Mouse (Mus musculus) embryonic facial prominence, embryonic 13.5 days (tissue): Measurements from ENCODE around the gene Ttll5. TPM values are rescaled to one million over a fixed set of nuclear protein-coding genes. Genes with fewer than 3 reads are reported as not detected.
A peak's percentile ranks its signal among the peaks of the same experiment; 100 is the strongest.

ENCODE experiments used
- ATAC-seq: fragments of 200-750 bp; cut with Nextera tagmentation; 2 replicates; pipeline ENCODE4 v1.8.0; 2017; ENCODE audit warnings: low read depth; ENCODE audit not compliant: insufficient number of reproducible peaks, insufficient read depth, low FRiP score, low TSS enrichment
- H3K27ac ChIP-seq: fragments of 300-500 bp; sonication (generic); 2 replicates; pipeline ENCODE4 v1.5.1; 2015; ENCODE audit warnings: moderate library complexity, mild to moderate bottlenecking, inconsistent platforms
- H3K27me3 ChIP-seq: fragments of 300-500 bp; sonication (generic); 2 replicates; pipeline ENCODE4 v1.6.1; 2015; ENCODE audit warnings: mild to moderate bottlenecking, inconsistent platforms
- H3K36me3 ChIP-seq: fragments of 300-500 bp; sonication (generic); 2 replicates; pipeline ENCODE4 v1.6.1; 2015; ENCODE audit warnings: mild to moderate bottlenecking, inconsistent platforms
- H3K4me1 ChIP-seq: fragments of 300-500 bp; sonication (generic); 2 replicates; pipeline ENCODE4 v1.6.1; 2015; ENCODE audit warnings: inconsistent platforms
- H3K4me2 ChIP-seq: fragments of 300-500 bp; sonication (generic); 2 replicates; pipeline ENCODE4 v1.6.1; 2015; ENCODE audit warnings: moderate library complexity, mild to moderate bottlenecking, inconsistent platforms
- H3K4me3 ChIP-seq: fragments of 300-500 bp; sonication (generic); 2 replicates; pipeline ENCODE4 v1.5.1; 2015; ENCODE audit warnings: mild to moderate bottlenecking, inconsistent platforms
- H3K9ac ChIP-seq: fragments of 300-500 bp; sonication (generic); 2 replicates; pipeline ENCODE4 v1.6.1; 2015; ENCODE audit warnings: mild to moderate bottlenecking, inconsistent platforms
- H3K9me3 ChIP-seq: fragments of 300-500 bp; sonication (generic); 2 replicates; pipeline ENCODE4 v1.6.1; 2016; ENCODE audit warnings: inconsistent platforms
- WGBS: fragments of 180-500 bp; shearing (Covaris S2); methylation state at CpG from one replicate; pipeline ENCODE4 v1.1.7; 2015; ENCODE audit warnings: mixed read lengths; 5-methylcytosine and 5-hydroxymethylcytosine counted together
- polyA plus RNA-seq: library from polyadenylated mRNA; unstranded; fragments of >200 nt; fragmentation: Nextera tagmentation; extraction: Ambion mirVana; gene quantifications from 2 replicates; pipeline ENCODE4 v1.2.1, GENCODE M21; 2015

Ttll5 gene
- polyA plus RNA-seq: 13.4 and 17.3 TPM in 2 replicates

DNA sequence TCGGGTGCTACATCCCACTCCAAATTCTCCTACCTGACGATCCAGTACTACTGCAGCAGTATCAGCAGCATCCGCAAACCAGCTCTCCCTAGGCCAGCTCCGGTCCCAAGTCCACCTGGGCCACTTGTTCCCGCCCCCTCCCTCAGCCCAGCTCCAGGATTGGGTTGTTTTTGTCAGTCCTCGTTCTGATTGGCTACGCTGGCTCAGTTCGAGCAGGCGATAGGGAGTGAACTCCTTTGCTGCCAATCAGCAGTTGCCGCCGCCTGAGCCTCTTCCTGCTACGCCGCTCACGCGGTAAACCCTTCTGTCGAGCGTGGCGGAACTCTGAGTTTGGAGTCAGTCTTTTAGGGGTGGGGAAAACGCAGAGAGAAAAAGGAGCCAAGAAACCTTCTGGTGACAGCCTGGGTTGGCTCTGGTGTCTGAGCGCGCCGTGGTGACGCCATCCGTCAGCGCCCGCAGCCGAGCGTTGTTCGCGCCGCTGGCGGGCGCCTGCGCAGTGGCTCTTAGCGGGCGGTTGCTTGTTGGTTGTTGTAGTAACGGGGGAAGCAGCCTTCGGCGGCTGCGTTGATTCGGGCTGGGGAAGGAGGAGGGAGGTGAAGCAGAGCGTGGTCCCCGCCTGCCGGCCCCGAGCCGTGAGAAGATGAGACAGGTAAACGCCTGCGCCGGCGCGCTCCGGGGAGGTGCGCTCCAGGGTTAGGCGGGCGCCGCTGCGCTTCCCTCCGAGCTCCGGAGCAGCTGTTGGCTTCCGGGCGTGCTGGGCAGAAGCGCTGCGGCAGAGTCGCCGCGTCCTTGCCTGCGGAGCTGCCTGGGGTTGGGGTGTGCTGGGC, at the start of gene Ttll5, which contains the start of gene Erg28:
Gene Ttll5 (plus strand): TSS at position 222 of the 827 bp plus-strand sequence.
Gene Erg28 (minus strand): TSS at position 113 of the 827 bp plus-strand sequence.
- peak; percentile 96 for ATAC-seq
- H3K27ac ChIP-seq: peak within 1 kb of the TSS; percentile 98
- H3K4me1 ChIP-seq: peaks cover 16% of the 10 kb centered on the region
- H3K9ac ChIP-seq: peak within 1 kb of the TSS; percentile 88
- no peaks in the 10 kb centered on the region for H3K27me3 ChIP-seq
- H3K4me2 ChIP-seq: peak within 1 kb of the TSS; percentile 86
- WGBS: under 1% methylated on average over 67 of the region's 67 CpGs
- H3K4me3 ChIP-seq: peak within 1 kb of the TSS; percentile 83
- peaks cover 25% of the 10 kb centered on the region for H3K36me3 ChIP-seq
- no peaks in the 10 kb centered on the region for H3K9me3 ChIP-seq

DNA sequence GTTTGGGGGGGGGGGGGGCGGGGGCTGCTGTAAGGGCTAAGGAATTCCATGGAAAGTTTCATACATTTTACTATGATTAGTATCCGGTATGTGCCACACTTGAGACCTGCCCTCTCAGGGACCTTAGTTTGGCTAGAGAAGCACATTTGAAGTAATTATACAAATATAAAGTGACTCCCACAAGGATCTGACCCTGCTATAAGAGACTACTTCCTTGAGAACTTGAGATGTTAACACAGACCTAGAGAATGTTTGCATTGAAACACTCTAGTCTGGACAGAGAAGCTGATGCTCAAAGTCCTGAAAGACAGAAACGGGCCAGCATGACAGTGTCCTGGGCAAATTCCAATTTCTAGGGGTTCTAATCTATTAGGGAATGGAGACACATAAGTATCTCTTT, 45.5 kb upstream of the Ttll5 start:
- H3K27me3 ChIP-seq: no peaks in the 10 kb centered on the region
- 77% methylated on average over 3 of the region's 3 CpGs for WGBS
- no peaks in the 10 kb centered on the region for H3K36me3 ChIP-seq
- no peak overlapping the region for H3K4me3 ChIP-seq
- H3K27ac ChIP-seq: no peak overlapping the region
- H3K4me1 ChIP-seq: no peaks in the 10 kb centered on the region
- H3K9ac ChIP-seq: no peak overlapping the region
- no peak overlapping the region for H3K4me2 ChIP-seq
- H3K9me3 ChIP-seq: no peaks in the 10 kb centered on the region; the same call in 1 of the 2 replicates
- ATAC-seq: no peak

DNA sequence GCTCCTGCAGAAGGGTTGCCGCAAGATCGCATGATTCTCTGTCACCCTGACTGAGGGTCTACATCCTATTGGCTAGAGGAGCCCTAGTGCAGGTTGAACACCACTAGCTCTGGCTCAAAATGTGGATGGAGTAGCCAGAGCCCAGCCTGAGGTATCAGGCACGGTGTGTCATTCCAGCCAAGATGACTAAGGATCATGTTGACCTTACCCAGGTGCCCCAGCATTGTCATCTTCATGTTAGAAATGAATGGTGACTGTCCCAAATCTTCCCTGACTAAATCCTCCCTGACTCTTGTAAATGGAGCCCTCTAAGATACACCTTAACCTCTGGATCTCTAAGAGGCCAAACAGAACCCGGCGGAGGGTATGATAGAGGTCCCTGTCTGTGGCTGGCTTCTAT, 44.8 kb upstream of the Ttll5 start:
- no peaks in the 10 kb centered on the region for H3K4me1 ChIP-seq
- no peak overlapping the region for H3K9ac ChIP-seq
- H3K4me3 ChIP-seq: no peak overlapping the region
- H3K27me3 ChIP-seq: no peaks in the 10 kb centered on the region
- H3K4me2 ChIP-seq: no peak overlapping the region
- ATAC-seq: no peak
- H3K36me3 ChIP-seq: no peaks in the 10 kb centered on the region
- WGBS: 92% methylated on average over 5 of the region's 5 CpGs
- no peaks in the 10 kb centered on the region for H3K9me3 ChIP-seq
- no peak overlapping the region for H3K27ac ChIP-seq

DNA sequence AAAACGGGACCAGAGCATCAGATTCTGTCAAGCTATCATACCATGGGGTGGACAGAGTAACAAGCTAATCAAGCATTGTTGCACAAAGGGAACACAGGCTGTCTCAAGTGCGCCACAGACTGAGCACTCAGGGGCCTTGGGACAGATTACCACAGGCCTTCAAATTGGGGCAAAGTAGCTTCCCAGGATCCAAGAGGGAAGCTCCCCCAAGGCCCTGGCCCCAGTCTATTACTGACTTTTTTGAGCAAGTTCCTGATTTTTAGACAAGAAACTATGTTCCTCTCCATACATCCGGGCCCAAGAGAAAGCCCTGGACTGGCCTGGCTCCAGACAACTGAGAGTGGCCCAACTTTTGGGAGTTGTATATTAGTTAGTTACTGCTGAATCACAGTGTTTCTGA, 42.9 kb upstream of the Ttll5 start:
- WGBS: 82% methylated on average over 3 of the region's 3 CpGs
- Histone ChIP-seq H3K27ac (no peak overlapping the region), H3K9me3 (no peaks in the 10 kb centered on the region), H3K27me3 (no peaks in the 10 kb centered on the region), H3K4me2 (no peak overlapping the region), H3K9ac (no peak overlapping the region), H3K36me3 (no peaks in the 10 kb centered on the region), H3K4me3 (no peak overlapping the region), H3K4me1 (no peaks in the 10 kb centered on the region)
- no peak for ATAC-seq

DNA sequence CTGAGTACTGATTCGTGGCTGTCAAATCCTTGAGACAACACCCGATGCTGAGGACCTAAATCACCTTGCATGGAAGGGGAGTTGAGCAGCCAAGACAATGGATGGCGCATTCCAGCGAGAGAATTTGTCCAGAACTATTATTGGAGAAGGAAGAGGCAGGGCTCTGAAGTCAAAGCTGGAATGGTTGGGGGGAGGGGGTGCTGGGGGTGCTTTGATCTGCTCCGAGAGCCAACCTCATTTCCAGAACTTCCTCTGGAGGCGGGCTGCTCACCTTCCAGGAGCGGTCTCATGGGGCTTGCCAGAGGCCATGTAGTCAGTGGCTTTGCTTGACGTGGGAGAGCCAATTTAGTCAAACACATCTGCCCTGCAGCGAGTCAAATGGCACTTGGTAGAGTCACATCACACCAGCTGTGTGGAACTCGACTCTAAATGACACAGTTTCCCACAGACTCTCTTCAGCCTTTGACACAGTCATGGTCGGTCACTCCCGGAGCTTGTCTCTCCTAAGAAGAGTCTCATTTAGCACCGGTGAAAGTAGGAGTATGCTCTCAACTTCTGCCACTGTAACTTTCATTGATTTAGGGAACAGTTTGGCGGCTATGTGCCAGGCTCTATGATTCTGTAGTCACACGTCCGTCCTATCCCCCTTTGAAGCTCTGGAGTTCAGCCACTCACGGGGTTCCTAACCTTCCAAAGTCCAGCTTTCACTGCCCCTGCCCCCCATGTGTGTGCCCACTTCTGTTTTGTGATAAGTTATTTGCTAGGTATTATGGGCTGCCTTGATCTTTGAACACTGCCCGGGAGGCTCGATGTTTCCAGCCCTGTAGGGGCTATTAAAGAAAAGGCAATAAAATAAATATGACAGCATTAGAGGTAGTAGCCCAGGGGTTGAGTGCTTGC, 39.3 kb upstream of the Ttll5 start:
- H3K4me1 ChIP-seq: no peaks in the 10 kb centered on the region
- H3K4me3 ChIP-seq: no peak overlapping the region
- H3K9ac ChIP-seq: no peak overlapping the region
- H3K27me3 ChIP-seq: no peaks in the 10 kb centered on the region
- no peak for ATAC-seq
- no peak overlapping the region for H3K27ac ChIP-seq
- no peak overlapping the region for H3K4me2 ChIP-seq
- no peaks in the 10 kb centered on the region for H3K9me3 ChIP-seq
- no peaks in the 10 kb centered on the region for H3K36me3 ChIP-seq
- 61% methylated on average over 19 of the region's 19 CpGs for WGBS

DNA sequence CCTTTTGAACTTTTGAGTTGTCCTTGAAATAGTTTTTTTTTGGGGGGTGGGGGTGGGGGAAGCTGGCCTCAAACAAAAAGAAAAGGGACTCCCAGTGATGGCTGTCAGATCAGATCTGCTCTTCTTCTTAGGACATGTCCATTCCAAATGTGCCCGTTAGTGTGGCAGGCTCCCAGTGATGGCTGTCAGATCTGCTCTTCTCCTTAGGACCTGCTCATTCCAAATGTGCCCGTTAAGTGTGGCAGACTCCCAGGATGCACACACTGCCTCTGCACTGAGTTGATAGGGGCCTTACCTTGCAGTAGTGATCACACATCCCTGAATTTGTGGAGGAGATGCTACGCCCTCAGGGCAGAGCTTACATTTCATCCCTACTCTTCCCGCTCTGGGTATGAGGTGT, 32.3 kb upstream of the Ttll5 start:
- no peak overlapping the region for H3K4me2 ChIP-seq
- no peak overlapping the region for H3K9ac ChIP-seq
- H3K27ac ChIP-seq: no peak overlapping the region
- no peak for ATAC-seq
- 82% methylated on average over 4 of the region's 4 CpGs for WGBS
- no peak overlapping the region for H3K4me3 ChIP-seq
- no peaks in the 10 kb centered on the region for H3K9me3 ChIP-seq
- H3K4me1 ChIP-seq: no peaks in the 10 kb centered on the region
- H3K27me3 ChIP-seq: no peaks in the 10 kb centered on the region
- H3K36me3 ChIP-seq: no peaks in the 10 kb centered on the region

DNA sequence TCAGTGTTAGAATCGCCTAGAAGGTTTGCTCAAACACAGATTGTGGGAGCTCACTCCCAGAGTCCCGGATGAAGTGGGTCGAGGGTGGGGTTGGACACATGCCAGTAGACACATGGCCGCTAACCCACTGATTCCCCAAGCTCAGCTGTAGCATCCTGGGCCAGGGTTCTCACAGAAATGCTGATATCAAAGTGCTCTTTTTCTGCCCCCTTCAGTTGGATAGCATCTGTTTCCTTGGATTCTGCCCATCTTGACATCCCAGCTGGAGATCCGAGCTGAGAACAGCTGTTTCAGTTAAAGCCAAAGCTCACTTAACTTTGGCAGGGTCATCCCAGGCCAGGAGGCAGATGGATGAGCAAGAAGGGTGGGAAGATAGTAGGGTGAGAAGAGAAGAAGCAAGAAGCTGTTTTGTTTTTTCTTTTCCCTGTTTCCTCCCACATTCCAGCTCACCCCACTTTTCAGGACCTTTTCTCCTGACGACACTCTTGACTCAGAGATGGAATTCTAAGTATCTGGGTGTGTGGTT, 31.6 kb upstream of the Ttll5 start:
- WGBS: 45% methylated on average over 6 of the region's 6 CpGs

DNA sequence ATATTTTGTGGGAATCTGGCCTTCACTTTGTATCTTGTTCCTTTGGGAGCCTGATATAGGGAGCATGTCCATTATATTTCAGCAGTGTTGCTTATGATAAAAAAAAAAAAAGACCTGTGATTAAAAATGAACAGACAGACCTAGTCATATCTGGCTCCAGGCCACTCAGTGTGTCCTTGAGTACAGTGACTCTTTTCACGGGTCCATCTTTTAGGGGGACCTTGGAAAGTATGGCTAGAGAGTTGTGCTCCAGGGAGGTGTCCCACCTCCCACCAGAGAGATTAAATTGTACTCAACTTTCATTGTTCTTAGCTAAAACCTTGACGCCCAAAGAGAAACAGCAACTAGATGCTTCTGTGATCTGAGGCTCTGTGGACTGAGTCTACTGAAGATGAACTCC, 30.4 kb upstream of the Ttll5 start:
- Histone ChIP-seq H3K27me3 (no peaks in the 10 kb centered on the region), H3K36me3 (no peaks in the 10 kb centered on the region), H3K4me3 (no peak overlapping the region), H3K4me1 (no peaks in the 10 kb centered on the region), H3K4me2 (no peak overlapping the region), H3K9ac (no peak overlapping the region), H3K9me3 (no peaks in the 10 kb centered on the region), H3K27ac (no peak overlapping the region)
- 74% methylated on average over 2 of the region's 2 CpGs for WGBS
- ATAC-seq: no peak

More for the DNA sequence above, 31.6 kb upstream of the Ttll5 start:
- H3K4me2 ChIP-seq: no peak overlapping the region
- no peak overlapping the region for H3K4me3 ChIP-seq
- H3K4me1 ChIP-seq: no peaks in the 10 kb centered on the region
- no peaks in the 10 kb centered on the region for H3K9me3 ChIP-seq
- no peaks in the 10 kb centered on the region for H3K27me3 ChIP-seq
- ATAC-seq: no peak
- no peak overlapping the region for H3K9ac ChIP-seq
- no peak overlapping the region for H3K27ac ChIP-seq
- H3K36me3 ChIP-seq: no peaks in the 10 kb centered on the region

DNA sequence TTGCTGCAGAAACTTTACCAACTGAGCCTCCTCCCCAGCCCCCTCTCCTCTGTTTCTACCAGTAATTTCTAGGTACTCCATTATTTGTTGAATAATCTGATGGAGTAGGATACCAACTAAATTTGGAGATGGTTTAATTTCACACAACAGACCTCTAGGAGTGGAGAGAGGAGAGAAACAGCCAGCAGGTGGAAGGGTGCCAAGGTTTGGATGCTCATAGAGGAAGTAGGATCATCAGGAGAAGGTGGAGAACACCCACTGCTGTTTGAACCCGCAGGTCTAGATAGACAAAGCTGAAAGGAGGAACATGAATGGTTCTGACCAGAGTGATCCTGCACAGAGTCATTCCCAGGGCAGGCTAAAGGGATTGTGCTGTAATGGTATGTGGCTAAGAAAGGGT, 28.9 kb upstream of the Ttll5 start:
- H3K4me2 ChIP-seq: no peak overlapping the region
- no peaks in the 10 kb centered on the region for H3K27me3 ChIP-seq
- H3K9ac ChIP-seq: no peak overlapping the region
- 79% methylated on average over 1 of the region's 1 CpGs for WGBS
- H3K4me1 ChIP-seq: no peaks in the 10 kb centered on the region
- H3K4me3 ChIP-seq: no peak overlapping the region
- H3K27ac ChIP-seq: no peak overlapping the region
- H3K36me3 ChIP-seq: no peaks in the 10 kb centered on the region
- no peaks in the 10 kb centered on the region for H3K9me3 ChIP-seq
- no peak for ATAC-seq

DNA sequence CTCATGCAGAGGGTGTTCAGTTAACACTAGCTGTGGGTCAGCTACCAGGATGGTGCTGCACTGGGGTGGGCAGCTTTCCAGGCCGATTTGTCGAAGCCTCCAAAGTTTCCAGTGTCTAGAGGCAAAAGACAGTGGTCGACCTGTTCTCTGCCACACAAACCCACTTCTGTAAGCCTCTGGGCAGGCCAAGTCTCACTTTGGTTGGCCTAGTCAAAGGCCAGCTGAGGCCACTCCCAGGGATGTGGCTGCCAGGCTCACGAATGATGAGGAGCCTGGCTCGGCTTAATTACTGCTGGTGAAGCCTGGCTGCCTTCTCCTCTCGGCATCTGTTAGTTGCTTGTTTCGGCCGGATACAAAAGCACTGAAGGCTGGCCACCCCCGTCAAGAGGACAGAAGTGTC, 24.4 kb upstream of the Ttll5 start:
- Histone ChIP-seq H3K9ac (no peak overlapping the region), H3K36me3 (no peaks in the 10 kb centered on the region), H3K27me3 (no peaks in the 10 kb centered on the region), H3K4me3 (no peak overlapping the region), H3K9me3 (no peaks in the 10 kb centered on the region), H3K4me2 (no peak overlapping the region), H3K4me1 (no peaks in the 10 kb centered on the region), H3K27ac (no peak overlapping the region)
- ATAC-seq: no peak
- WGBS: 34% methylated on average over 9 of the region's 9 CpGs

DNA sequence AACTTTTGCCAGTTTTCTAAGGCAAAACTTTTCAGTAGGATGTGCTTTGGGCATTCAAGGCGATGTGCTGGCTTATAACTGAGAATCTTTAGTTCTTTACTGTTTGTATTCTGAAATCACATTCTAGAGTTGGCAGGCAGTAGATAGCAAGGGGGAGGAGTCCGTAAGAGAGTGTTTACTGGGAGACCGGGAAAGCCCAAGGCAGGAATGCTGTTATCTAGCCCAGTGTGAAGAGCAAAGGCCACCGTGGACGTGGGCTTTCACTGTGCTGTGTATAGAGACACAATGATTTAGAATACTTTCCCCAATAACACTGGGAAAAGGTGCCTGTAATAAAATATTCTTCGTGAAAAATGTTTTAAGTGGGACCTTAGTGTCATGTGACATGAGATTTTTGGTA, 14.7 kb upstream of the Ttll5 start:
- H3K4me3 ChIP-seq: no peak overlapping the region
- H3K9me3 ChIP-seq: 0 out of 2 replicates have a peak, but pooled peaks cover 2% of the 10 kb centered on the region
- H3K9ac ChIP-seq: no peak overlapping the region
- H3K4me1 ChIP-seq: no peaks in the 10 kb centered on the region
- ATAC-seq: no peak
- H3K27me3 ChIP-seq: no peaks in the 10 kb centered on the region
- no peak overlapping the region for H3K27ac ChIP-seq
- H3K4me2 ChIP-seq: no peak overlapping the region
- 81% methylated on average over 6 of the region's 6 CpGs for WGBS
- H3K36me3 ChIP-seq: peaks cover 33% of the 10 kb centered on the region
